Mouse (Mus musculus) 416B (cell line): ENCODE data around the gene Clybl.

Source experiments
- DNase-seq: peaks from one replicate; pipeline ENCODE4 v3.0.0; 2011; ENCODE audit warnings: low read depth

The Clybl gene

GRCm38 (mm10) chr14:122361807-122362206, 180.3 kb downstream of the Clybl start:
- DNase-seq: no peak

- DNase-seq: no peak
Observed at GRCm38 (mm10) chr14:122363156-122363555, 181.7 kb downstream of the Clybl start.

DNA sequence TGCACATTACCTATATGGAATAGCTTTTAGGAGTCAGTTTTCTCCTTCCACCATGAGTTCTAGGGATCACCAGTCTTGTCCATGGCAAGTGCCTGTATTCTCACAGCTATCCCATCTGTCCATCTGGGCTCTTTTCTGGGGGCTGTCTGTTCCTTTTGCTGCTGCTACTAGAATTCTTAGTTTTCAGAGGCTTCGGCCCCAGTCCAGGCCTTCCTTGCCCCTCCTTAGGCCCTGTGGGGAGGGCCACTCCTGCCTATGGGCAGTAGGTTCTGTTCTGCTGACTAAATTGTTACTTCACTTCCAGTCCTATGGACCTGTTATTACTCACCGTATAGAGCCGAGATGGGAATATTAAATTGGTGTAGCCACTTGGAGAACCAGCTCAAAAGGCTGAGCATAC, 182.5 kb downstream of the Clybl start:
- DNase-seq: no peak

DNA sequence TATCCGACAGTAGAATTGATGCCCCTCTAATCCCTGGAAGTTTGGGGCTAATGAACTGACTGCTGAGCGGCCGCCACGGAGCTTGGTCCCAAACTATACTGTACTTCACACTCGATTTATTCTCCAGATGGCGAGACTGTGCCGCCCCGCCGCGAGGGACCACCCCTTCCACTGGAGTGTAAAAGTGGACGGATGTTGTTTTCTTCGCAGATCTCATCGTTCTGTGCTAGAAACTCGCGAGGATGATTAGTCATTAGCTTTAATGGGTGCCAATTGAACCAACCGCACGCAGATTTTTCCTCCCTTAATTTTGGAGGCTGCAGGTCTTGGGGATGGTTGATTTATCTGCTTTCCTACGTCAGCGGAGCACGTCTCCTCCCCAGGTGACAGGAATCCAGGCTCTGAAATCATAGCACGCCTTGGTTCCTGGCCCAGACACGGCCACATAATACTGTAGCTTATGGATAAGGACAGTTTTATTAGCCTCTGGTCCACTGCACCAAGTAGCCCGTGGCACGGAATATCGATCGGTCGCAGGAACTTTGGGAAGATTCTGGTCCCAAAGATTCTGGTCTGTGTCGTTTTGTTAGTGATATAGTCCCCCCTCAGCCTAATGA, 185.9 kb downstream of the Clybl start:
- DNase-seq: no peak

GRCm38 (mm10) chr14:122367882-122368418, 186.4 kb downstream of the Clybl start:
- no peak for DNase-seq

- DNase-seq: no peak
Observed at GRCm38 (mm10) chr14:122368501-122368900, 187.0 kb downstream of the Clybl start.

DNA sequence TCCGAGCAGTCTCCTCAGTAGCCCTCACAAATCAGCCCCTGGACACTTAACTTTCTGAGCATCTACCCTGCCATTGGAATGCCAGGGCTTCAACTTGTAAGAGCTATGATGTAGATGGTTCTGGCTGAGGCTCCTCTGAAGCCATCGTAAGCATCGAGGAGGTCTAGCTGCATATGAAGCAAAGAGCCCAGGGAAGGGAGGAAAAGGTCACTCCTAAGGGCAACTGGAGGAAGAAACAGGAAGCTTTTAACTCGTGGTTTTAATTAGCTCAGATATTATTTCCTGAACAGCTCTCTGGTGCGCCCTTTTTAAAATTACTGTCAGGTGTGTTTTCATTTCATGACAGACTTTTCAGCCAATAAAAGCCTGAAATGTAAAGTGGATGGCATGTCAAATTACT, 190.5 kb downstream of the Clybl start:
- DNase-seq: no peak

DNA sequence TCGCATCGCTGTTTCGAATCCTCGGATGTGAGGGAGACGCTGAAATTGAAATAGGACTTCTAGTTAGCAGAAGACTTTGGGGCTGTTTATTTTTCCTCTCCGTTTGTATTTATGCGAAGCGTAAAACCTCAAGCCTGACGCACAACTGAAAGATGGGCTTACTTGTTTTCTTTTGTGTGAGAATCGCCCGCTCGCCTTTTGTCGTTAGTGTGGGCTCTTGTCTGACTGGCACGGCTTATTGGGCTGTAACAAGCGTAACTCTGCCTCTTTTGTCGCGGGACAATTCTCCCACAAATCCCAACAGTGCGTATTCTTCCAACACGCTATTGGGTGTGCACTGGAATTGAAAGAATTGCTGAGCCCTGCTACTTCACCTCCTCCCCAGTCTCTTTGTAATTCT, 192.0 kb downstream of the Clybl start:
- no peak for DNase-seq

- no peak for DNase-seq
Observed at GRCm38 (mm10) chr14:122374285-122374997, 192.9 kb downstream of the Clybl start.

DNA sequence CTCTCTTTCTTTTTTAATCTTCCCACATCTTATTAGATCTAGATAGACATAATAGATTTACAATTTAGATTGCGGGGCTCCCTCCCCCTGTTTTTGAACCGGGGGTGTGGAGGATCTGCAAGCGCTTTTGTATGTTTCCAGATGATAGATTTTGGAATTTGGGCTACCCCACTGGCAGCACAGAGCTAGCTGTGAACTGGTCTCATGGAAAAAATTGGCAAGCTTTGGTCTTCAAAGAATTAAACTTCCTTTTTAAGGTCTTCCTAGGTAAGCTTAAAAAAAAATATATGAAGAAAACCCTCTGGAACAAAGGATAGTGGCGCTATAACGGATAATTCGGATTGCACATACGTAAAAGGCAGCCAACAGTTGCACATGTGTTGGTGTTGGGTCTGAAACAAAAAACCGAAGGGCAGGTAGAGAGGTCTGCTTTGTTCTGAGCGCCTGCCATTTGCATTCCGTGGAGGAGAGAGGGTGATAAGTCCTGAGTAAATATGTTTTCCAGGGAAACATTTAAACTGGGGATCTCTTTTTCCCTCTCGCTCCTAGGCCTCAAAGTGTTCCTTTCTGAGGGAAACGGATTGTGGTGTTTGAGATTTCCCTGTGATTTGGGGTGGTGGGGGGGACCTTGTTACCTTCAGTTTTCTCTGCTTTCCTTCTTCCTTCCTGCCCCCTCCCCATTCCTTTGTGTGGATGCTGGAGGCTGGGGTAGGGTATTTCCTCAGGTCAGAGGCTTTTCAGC, 193.7 kb downstream of the Clybl start:
- DNase-seq: no peak

DNA sequence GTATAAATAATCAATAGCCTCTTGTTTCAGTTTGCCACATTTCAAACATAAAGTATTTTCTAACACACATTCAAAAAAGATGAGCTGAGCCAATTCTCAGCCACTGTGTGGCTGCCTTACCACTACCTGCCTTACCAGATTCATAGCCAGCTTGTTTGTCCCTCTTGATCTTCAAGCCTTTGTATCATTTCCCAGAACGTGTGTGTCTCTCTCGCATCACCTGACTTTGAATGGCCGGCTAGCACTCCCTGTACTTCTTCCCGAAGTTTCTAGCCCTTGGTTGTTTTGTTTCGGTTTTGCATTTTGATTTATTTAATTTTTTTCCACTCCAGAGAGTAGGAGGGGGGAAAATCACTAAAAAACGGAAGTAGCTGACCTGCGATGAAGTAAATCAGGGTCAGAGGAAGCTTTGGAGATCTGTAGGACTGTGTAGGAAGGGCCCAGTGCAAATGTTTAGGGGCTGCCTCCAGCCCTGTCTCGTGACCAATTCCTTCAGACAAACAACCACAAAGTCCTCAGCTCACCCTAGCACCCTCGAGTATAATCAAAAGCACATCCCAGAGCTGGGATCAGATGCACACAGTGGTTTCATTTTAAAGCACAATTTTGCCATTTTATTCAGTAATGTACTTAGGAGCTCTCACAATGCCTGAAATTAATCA, 195.1 kb downstream of the Clybl start:
- DNase-seq: no peak

GRCm38 (mm10) chr14:122377681-122378080, 196.2 kb downstream of the Clybl start:
- DNase-seq: no peak

GRCm38 (mm10) chr14:122379076-122379475, 197.6 kb downstream of the Clybl start:
- no peak for DNase-seq

DNA sequence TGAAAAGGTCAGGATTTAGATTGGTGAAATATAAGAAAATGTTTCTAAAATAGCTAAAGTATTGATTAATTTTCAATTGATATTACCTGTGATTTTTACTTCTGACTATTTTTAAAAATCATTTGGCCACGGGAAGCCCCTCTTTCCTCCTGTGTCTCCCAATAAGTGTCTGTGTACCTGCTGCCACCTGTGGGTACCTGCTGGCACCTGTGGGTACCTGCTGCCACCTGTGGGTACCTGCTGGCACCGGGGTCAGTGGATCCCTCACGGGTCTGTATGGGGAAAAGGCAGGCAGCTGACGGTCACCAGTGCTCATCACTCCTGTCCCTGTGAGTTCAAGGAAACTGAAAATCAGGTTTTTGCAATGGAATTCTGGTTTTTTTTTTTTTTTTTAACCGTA, 198.5 kb downstream of the Clybl start:
- DNase-seq: no peak

DNA sequence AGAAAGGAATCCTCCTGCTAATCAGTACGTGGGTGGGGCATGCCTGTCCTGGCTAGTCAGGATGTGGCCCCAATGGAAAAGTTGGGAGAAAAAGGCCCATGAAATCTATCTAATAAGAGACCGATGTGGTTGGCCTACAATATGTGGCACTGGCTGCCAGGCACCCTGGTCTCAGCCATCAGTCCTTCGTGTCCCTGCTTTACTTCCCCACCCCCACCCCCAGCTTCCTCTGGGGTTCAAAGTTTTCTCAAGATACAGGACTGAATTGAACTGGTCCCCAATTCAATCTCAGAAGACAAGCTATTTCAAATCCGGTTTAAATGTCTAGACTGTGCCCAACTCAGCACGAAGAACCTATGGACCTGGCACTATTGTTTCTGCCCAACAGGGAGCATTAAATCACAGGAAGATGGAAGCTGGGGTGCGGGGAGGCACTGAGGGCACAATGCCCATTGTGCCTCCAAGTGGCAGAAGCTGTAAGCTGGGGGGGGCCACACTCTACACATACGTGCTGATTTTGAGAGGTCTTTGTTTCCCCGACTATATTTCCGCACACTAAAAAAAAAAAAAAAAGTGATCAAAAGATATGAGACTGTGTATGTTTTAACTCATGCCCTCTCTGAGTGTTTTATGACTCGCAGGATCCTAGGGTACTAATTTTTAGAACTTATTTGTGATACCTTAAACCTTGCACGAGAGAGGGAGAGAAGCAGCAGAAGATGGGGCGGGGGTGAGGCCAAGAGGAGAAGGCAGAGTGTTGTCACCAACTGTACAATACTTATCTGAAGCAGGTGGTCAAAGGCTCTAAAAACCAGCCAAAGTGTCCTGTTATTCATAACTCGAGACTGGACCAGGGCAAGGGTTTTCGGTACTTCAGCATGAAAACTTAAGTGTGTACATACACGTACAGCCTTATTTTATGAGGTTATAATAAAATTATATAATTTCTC, 199.7 kb downstream of the Clybl start:
- DNase-seq: no peak

DNA sequence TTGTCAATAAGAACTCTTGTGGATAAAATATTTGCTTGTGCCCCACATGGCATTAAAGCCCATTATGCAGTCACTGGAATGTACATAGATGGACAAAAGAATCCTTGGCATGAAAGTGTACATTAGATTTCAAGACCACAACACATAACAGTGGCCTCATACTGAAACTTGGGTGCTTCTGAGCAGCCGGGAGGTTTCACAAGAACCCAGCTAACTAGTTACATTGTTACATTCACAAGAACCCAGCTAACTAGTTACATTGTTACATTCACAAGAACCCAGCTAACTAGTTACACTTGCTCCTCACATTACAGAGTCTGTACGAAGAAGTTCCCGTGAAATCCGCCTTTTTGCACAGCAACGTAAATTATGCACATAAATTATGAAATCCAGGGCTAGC, 200.8 kb downstream of the Clybl start:
- no peak for DNase-seq

DNA sequence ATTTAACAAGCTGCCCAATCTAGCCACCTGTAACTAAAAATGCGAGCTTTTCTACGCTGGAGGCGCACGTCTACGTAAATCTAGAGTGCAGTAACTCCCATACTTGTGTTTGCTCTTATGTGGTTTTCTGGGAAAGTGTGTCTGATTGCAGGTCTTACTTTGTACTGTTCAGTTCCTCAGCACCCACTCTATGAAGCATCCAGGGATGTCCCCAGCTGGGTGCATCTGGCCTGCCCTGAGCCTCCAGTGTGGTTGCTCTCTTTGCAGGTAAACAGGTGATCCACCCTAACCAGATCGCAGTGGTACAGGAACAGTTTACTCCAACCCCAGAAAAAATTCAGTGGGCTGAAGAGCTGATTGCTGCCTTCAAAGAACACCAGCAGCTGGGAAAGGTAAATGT, 202.4 kb downstream of the Clybl start:
- DNase-seq: no peak

DNA sequence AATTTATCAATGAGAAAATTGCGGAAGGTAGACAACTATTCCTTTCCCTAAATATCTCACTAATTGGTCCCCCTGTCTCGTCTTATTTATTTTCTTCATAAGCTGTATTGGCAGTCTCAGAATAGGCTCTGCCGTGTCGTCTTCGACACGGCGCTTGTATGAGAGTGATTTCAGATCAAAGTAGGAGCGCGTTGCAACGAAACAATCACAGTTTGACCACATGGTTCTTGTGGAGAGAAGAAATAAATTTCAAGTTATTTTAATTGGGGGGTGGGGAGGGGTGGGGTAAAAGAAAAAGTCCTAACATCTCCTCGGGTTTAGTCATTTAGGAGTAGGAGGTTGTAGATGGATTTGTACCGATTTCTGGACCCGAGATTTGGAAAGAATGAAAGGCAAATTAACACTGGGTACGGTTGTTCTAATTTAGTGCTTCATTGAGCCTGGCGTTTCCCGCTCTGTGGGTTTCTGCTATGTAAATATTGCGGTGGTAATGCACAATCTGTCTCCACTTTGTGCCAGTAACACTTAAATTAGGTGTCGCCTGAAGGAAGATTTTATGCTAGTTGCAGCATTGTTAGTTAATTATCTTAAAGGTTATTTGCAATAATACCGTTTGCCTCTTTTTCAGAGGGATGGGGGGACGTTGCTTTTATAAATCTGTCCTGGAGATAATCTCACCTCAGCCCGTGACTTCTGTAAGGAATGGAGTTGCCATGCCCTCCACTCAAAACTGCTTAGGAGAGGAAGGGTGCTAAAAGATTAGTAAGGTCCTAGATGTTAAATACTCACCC, 203.1 kb downstream of the Clybl start:
- DNase-seq: no peak

- DNase-seq: no peak
Observed at GRCm38 (mm10) chr14:122385238-122385534, 203.7 kb downstream of the Clybl start.

GRCm38 (mm10) chr14:122385758-122386157, 204.3 kb downstream of the Clybl start:
- no peak for DNase-seq
